Comparison of ENCODE assay signal across 7 mouse cellular contexts in the genomic region with DNA sequence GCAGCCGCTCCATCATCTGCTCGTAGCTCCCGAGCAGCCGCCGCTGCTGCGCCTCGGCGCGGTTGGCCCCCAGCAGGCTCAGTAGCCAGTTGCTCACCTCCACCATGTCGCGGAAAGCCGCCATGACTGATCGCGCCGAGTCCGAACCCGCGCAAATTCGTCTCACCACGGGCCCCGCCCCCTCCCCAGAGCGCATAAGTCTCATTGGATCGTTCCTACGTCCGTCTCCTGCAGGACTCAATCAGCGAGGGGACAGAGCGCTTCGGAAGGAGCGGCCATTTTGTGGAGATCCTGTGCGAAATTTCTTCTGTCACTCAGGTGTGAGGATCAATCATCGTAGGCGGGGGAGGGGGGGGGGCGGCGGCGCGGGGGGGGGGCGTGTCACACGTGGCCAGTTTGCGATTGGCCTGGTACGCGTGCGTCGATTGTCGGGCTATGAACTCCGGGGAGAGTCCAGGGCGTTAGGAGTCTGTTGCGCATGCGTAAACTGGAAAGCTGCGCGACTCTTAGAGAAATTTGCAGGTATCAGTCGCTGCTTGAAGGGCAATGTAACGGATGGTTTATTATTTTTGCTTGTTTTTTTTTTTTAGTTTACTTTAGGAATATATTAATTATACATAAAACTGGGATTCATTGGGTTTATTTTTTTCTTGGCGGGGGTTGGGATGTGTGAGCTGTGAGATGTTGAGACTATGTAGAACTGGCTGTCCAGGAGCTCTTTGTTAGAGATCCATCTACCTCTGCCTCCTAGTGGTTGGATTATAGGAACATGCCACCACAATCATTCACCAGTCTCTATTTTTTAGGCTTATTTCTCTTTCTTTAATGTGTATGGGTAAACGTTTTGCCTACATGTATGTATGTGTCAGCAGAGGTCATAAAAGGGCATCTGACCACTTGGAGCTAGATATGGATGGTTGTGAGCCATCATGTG. TPM values are rescaled to one million over a fixed set of nuclear protein-coding genes. Genes with fewer than 3 reads are reported as not detected.
DNase-seq lines count a peak whose midpoint lies in the region; ATAC-seq lines count a peak whose summit lies in the region.

A gene (minus strand): TSS at position 149 of the 934 bp plus-strand sequence.

- H3K4me2 ChIP-seq in embryonic facial prominence, embryonic 12.5 days (replicated peaks), result peak within 1 kb of the TSS; percentile 59
- H3K4me2 ChIP-seq in limb, embryonic 11.5 days (ENCODE audit: low read depth, severe bottlenecking), result peak within 1 kb of the TSS; percentile 46
- H3K4me2 ChIP-seq in midbrain, embryonic 14.5 days (ENCODE audit: low read length), result peak within 1 kb of the TSS; percentile 79

- peak; percentile 91 for DNase-seq in adrenal gland, postnatal 25 days
- peak; percentile 100 for DNase-seq in heart, adult 11 months
- DNase-seq in kidney, adult 18-20 months, result peak; percentile 94
- peak; percentile 95 for DNase-seq in limb, embryonic 11.5 days (ENCODE audit: low spot score)
- peak; percentile 99 for DNase-seq in midbrain, embryonic 14.5 days
- peak; percentile 89 to 93 for DNase-seq in spleen, adult 18-20 months

- peak within 1 kb of the TSS; percentile 79 for H3K9ac ChIP-seq in embryonic facial prominence, embryonic 12.5 days
- H3K9ac ChIP-seq in limb, embryonic 11.5 days (ENCODE audit: low read length), result peak within 1 kb of the TSS; percentile 87
- H3K9ac ChIP-seq in midbrain, embryonic 14.5 days (replicated peaks; ENCODE audit: low read length), result peak within 1 kb of the TSS; percentile 36

- H3K9me3 ChIP-seq in embryonic facial prominence, embryonic 12.5 days, result no peaks in the 10 kb centered on the region
- no peaks in the 10 kb centered on the region for H3K9me3 ChIP-seq in limb, embryonic 11.5 days (ENCODE audit: control insufficient read depth, low read length)
- H3K9me3 ChIP-seq in midbrain, embryonic 14.5 days (ENCODE audit: control insufficient read depth, low read length), result no peaks in the 10 kb centered on the region

- ATAC-seq in embryonic facial prominence, embryonic 12.5 days (ENCODE audit: insufficient number of reproducible peaks, insufficient read depth, low FRiP score, low TSS enrichment), result peak; percentile 93
- ATAC-seq in limb, embryonic 11.5 days (ENCODE audit: insufficient number of reproducible peaks, low FRiP score, low TSS enrichment, low read depth), result peak; percentile 94
- ATAC-seq in midbrain, embryonic 14.5 days (ENCODE audit: low FRiP score, low TSS enrichment), result peak; percentile 96

- WGBS in embryonic facial prominence, embryonic 12.5 days, result under 1% methylated on average over 53 of the region's 54 CpGs
- WGBS in limb, embryonic 11.5 days, result under 1% methylated on average over 51 of the region's 54 CpGs
- under 1% methylated on average over 51 of the region's 54 CpGs for WGBS in midbrain, embryonic 14.5 days

- H3K4me1 ChIP-seq in embryonic facial prominence, embryonic 12.5 days, result peaks cover 11% of the 10 kb centered on the region
- H3K4me1 ChIP-seq in limb, embryonic 11.5 days (ENCODE audit: control insufficient read depth, insufficient read depth, low read length), result peaks cover 7% of the 10 kb centered on the region; the same call in 1 of the 2 replicates
- no peaks in the 10 kb centered on the region for H3K4me1 ChIP-seq in midbrain, embryonic 14.5 days (ENCODE audit: control insufficient read depth, insufficient read depth, low read length)

- H3K27me3 ChIP-seq in embryonic facial prominence, embryonic 12.5 days, result no peaks in the 10 kb centered on the region
- no peaks in the 10 kb centered on the region for H3K27me3 ChIP-seq in limb, embryonic 11.5 days (ENCODE audit: control insufficient read depth, insufficient read depth, low read length)
- H3K27me3 ChIP-seq in midbrain, embryonic 14.5 days (ENCODE audit: control insufficient read depth, insufficient read depth, low read length), result no peaks in the 10 kb centered on the region

- peak within 1 kb of the TSS; percentile 80 for H3K4me3 ChIP-seq in embryonic facial prominence, embryonic 12.5 days
- peak within 1 kb of the TSS; percentile 94 for H3K4me3 ChIP-seq in limb, embryonic 11.5 days (ENCODE audit: low read depth, low read length)
- H3K4me3 ChIP-seq in midbrain, embryonic 14.5 days (replicated peaks; ENCODE audit: low read depth, low read length), result peak within 1 kb of the TSS; percentile 56

- peak within 1 kb of the TSS; percentile 75 for H3K27ac ChIP-seq in embryonic facial prominence, embryonic 12.5 days
- H3K27ac ChIP-seq in limb, embryonic 11.5 days (replicated peaks; ENCODE audit: low read depth, low read length), result peak within 1 kb of the TSS; percentile 47; the same call in 1 of the 2 replicates
- H3K27ac ChIP-seq in midbrain, embryonic 14.5 days (replicated peaks; ENCODE audit: low read depth, low read length), result peak within 1 kb of the TSS; percentile 74

- H3K36me3 ChIP-seq in embryonic facial prominence, embryonic 12.5 days, result peaks cover 21% of the 10 kb centered on the region
- H3K36me3 ChIP-seq in limb, embryonic 11.5 days (ENCODE audit: control insufficient read depth, insufficient read depth, low read length), result peaks cover 7% of the 10 kb centered on the region; the same call in 1 of the 2 replicates
- no peaks in the 10 kb centered on the region for H3K36me3 ChIP-seq in midbrain, embryonic 14.5 days (ENCODE audit: control insufficient read depth, insufficient read depth, low read length)

RNA-seq across cellular contexts. Expression of the gene that starts here (rescaled TPM):
- 4.7 and 5.6 TPM in 2 replicates for total RNA-seq in adrenal gland, postnatal 25 days (2021)
- polyA plus RNA-seq in embryonic facial prominence, embryonic 12.5 days (2016; fragmentation: Nextera tagmentation; extraction: Ambion mirVana), result 117 and 126 TPM in 2 replicates
- 176 and 183 TPM in 2 replicates for polyA plus RNA-seq in limb, embryonic 11.5 days (2014; fragmentation: Nextera tagmentation; extraction: Ambion mirVana)
- polyA plus RNA-seq in midbrain, embryonic 14.5 days (2014; fragmentation: Nextera tagmentation; extraction: Ambion mirVana), result 19.9 and 21.4 TPM in 2 replicates

Comparison
In these comparisons a context has a peak if more than half of its experiments do, and no peak if none do; other contexts are left out.
1. Peak in every context shown above with its lines: DNase-seq, ATAC-seq, H3K4me3 ChIP-seq and H3K27ac ChIP-seq.
2. H3K9ac ChIP-seq: peak in every context shown above with its lines; median percentile 87 in limb, embryonic 11.5 days; 79 in embryonic facial prominence, embryonic 12.5 days; 36 in midbrain, embryonic 14.5 days.